Mouse (Mus musculus): ENCODE results near the gene Gm3238. TPM values are rescaled to one million over a fixed set of nuclear protein-coding genes. Genes with fewer than 3 reads are reported as not detected.
"Not testable (repeated sequence)": the region's sequence is repeated elsewhere in the genome, so short reads cannot be mapped to it uniquely, and the experiment has no call there.

Gm3238 gene
- polyA plus RNA-seq, 1 experiment from 2014 or later, result not detected

GRCm38 (mm10) chr10:77783396-77783795, 12.3 kb upstream of the Gm3238 start:
- WGBS, result 96% methylated on average over 3 of the region's 3 CpGs
- DNase-seq (ENCODE audit: low spot score), result not testable (repeated sequence)

GRCm38 (mm10) chr10:77782442-77782841, 11.3 kb upstream of the Gm3238 start, which contains the start of gene Gm3250:
Gene Gm3250, minus strand, starts transcription at chr10:77782542.
- WGBS, result 56% methylated on average over 1 of the region's 1 CpGs
- H3K4me3 ChIP-seq; H3K36me3 ChIP-seq (replicated peaks); DNase-seq (ENCODE audit: low spot score); H3K4me1 ChIP-seq; H3K9me3 ChIP-seq; H3K27ac ChIP-seq (replicated peaks); H3K27me3 ChIP-seq (replicated peaks; ENCODE audit: low read depth, poor library complexity, severe bottlenecking): not testable (repeated sequence)

More at GRCm38 (mm10) chr10:77783396-77783795, 12.3 kb upstream of the Gm3238 start:
- H3K4me3 ChIP-seq; H3K36me3 ChIP-seq (replicated peaks); H3K4me1 ChIP-seq; H3K27ac ChIP-seq (replicated peaks); H3K9me3 ChIP-seq; H3K27me3 ChIP-seq (replicated peaks; ENCODE audit: low read depth, poor library complexity, severe bottlenecking): not testable (repeated sequence)

GRCm38 (mm10) chr10:77776844-77777243, 5.7 kb upstream of the Gm3238 start, which contains the start of gene Gm7138:
Gene Gm7138, minus strand, starts transcription at chr10:77776944.
- 85% methylated on average over 1 of the region's 1 CpGs for WGBS
- not testable (repeated sequence) for H3K27ac ChIP-seq (replicated peaks); H3K4me1 ChIP-seq; DNase-seq (ENCODE audit: low spot score); H3K36me3 ChIP-seq (replicated peaks); H3K27me3 ChIP-seq (replicated peaks; ENCODE audit: low read depth, poor library complexity, severe bottlenecking); H3K9me3 ChIP-seq; H3K4me3 ChIP-seq

GRCm38 (mm10) chr10:77772142-77772541, 1.0 kb upstream of the Gm3238 start:
- 98% methylated on average over 3 of the region's 3 CpGs for WGBS
- not testable (repeated sequence) for H3K27ac ChIP-seq (replicated peaks); H3K36me3 ChIP-seq (replicated peaks); DNase-seq (ENCODE audit: low spot score); H3K27me3 ChIP-seq (replicated peaks; ENCODE audit: low read depth, poor library complexity, severe bottlenecking); H3K9me3 ChIP-seq; H3K4me1 ChIP-seq; H3K4me3 ChIP-seq

- no peaks in the 10 kb centered on the region for H3K27me3 ChIP-seq (replicated peaks; ENCODE audit: low read depth, poor library complexity, severe bottlenecking)
- 86% methylated on average over 1 of the region's 1 CpGs for WGBS
These were observed 1.4 kb downstream of the Gm3238 start for GRCm38 (mm10) chr10:77769727-77770126.

GRCm38 (mm10) chr10:77759582-77759981, 11.5 kb downstream of the Gm3238 start, which contains the start of gene Gm3233:
Gene Gm3233, minus strand, starts transcription at chr10:77759682.
- H3K36me3 ChIP-seq (replicated peaks); H3K27ac ChIP-seq (replicated peaks); H3K27me3 ChIP-seq (replicated peaks; ENCODE audit: low read depth, poor library complexity, severe bottlenecking); H3K4me1 ChIP-seq; H3K4me3 ChIP-seq; H3K9me3 ChIP-seq; DNase-seq (ENCODE audit: low spot score): not testable (repeated sequence)
- 33% methylated on average over 1 of the region's 1 CpGs for WGBS

More at GRCm38 (mm10) chr10:77769727-77770126, 1.4 kb downstream of the Gm3238 start:
- H3K9me3 ChIP-seq, result no peaks in the 10 kb centered on the region
- no peaks in the 10 kb centered on the region for H3K4me1 ChIP-seq
- no peak overlapping the region for H3K4me3 ChIP-seq
- no peak for DNase-seq (ENCODE audit: low spot score)
- no peak overlapping the region for H3K27ac ChIP-seq (replicated peaks)
- H3K36me3 ChIP-seq (replicated peaks), result no peaks in the 10 kb centered on the region

GRCm38 (mm10) chr10:77753448-77753847, 17.7 kb downstream of the Gm3238 start:
- Histone ChIP-seq H3K36me3 (replicated peaks) (no peaks in the 10 kb centered on the region), H3K9me3 (no peaks in the 10 kb centered on the region), H3K27ac (replicated peaks) (no peak overlapping the region), H3K27me3 (replicated peaks; ENCODE audit: low read depth, poor library complexity, severe bottlenecking) (no peaks in the 10 kb centered on the region), H3K4me3 (no peak overlapping the region), H3K4me1 (peaks cover 20% of the 10 kb centered on the region)
- no peak for DNase-seq (ENCODE audit: low spot score)

GRCm38 (mm10) chr10:77752312-77752711, 18.8 kb downstream of the Gm3238 start:
- H3K4me1 ChIP-seq, result peaks cover 20% of the 10 kb centered on the region
- not testable (repeated sequence) for H3K4me3 ChIP-seq; H3K27me3 ChIP-seq (replicated peaks; ENCODE audit: low read depth, poor library complexity, severe bottlenecking); H3K36me3 ChIP-seq (replicated peaks); DNase-seq (ENCODE audit: low spot score); H3K27ac ChIP-seq (replicated peaks); H3K9me3 ChIP-seq
- 66% methylated on average over 3 of the region's 3 CpGs for WGBS

GRCm38 (mm10) chr10:77751254-77751653, 19.9 kb downstream of the Gm3238 start, which contains the start of gene Gm9736:
Gene Gm9736, minus strand, starts transcription at chr10:77751354.
- 64% methylated on average over 1 of the region's 1 CpGs for WGBS
- not testable (repeated sequence) for H3K9me3 ChIP-seq; H3K27ac ChIP-seq (replicated peaks); H3K27me3 ChIP-seq (replicated peaks; ENCODE audit: low read depth, poor library complexity, severe bottlenecking); DNase-seq (ENCODE audit: low spot score); H3K4me3 ChIP-seq; H3K36me3 ChIP-seq (replicated peaks)
- peaks cover 20% of the 10 kb centered on the region for H3K4me1 ChIP-seq

GRCm38 (mm10) chr10:77750686-77751085, 20.4 kb downstream of the Gm3238 start:
- not testable (repeated sequence) for DNase-seq (ENCODE audit: low spot score); H3K27me3 ChIP-seq (replicated peaks; ENCODE audit: low read depth, poor library complexity, severe bottlenecking); H3K36me3 ChIP-seq (replicated peaks); H3K27ac ChIP-seq (replicated peaks); H3K9me3 ChIP-seq; H3K4me3 ChIP-seq
- peaks cover 20% of the 10 kb centered on the region for H3K4me1 ChIP-seq
- WGBS, result 72% methylated on average over 1 of the region's 1 CpGs

- not testable (repeated sequence) for H3K36me3 ChIP-seq (replicated peaks); H3K27me3 ChIP-seq (replicated peaks; ENCODE audit: low read depth, poor library complexity, severe bottlenecking); H3K4me3 ChIP-seq; DNase-seq (ENCODE audit: low spot score); H3K27ac ChIP-seq (replicated peaks); H3K9me3 ChIP-seq
- WGBS, result 48% methylated on average over 5 of the region's 5 CpGs
- H3K4me1 ChIP-seq, result peaks cover 24% of the 10 kb centered on the region
These were observed 29.0 kb downstream of the Gm3238 start, which contains the start of gene Gm18596 for GRCm38 (mm10) chr10:77741924-77742688. Gene Gm18596, minus strand, starts transcription at chr10:77742638.

- no peak for DNase-seq (ENCODE audit: low spot score)
- Histone ChIP-seq H3K4me1 (peaks cover 24% of the 10 kb centered on the region), H3K27me3 (replicated peaks; ENCODE audit: low read depth, poor library complexity, severe bottlenecking) (no peaks in the 10 kb centered on the region), H3K4me3 (no peak overlapping the region), H3K9me3 (peaks cover 10% of the 10 kb centered on the region; the same call in 1 of the 2 replicates), H3K36me3 (replicated peaks) (no peaks in the 10 kb centered on the region; the same call in 1 of the 2 replicates), H3K27ac (replicated peaks) (no peak overlapping the region)
- 90% methylated on average over 4 of the region's 4 CpGs for WGBS
These were observed 32.2 kb downstream of the Gm3238 start for GRCm38 (mm10) chr10:77738929-77739328.

GRCm38 (mm10) chr10:77735928-77736327, 35.2 kb downstream of the Gm3238 start:
- Histone ChIP-seq H3K36me3 (replicated peaks) (no peaks in the 10 kb centered on the region; the same call in 1 of the 2 replicates), H3K4me1 (peaks cover 8% of the 10 kb centered on the region; the same call in 1 of the 2 replicates), H3K9me3 (peaks cover 10% of the 10 kb centered on the region; the same call in 1 of the 2 replicates), H3K4me3 (no peak overlapping the region), H3K27ac (replicated peaks) (no peak overlapping the region), H3K27me3 (replicated peaks; ENCODE audit: low read depth, poor library complexity, severe bottlenecking) (no peaks in the 10 kb centered on the region)
- 82% methylated on average over 1 of the region's 1 CpGs for WGBS
- no peak for DNase-seq (ENCODE audit: low spot score)

Measured in embryonic facial prominence, embryonic 10.5 days (tissue).